Mouse (Mus musculus) heart, embryonic 12.5 days (tissue): Measurements from ENCODE around the gene Cela1. TPM values are rescaled to one million over a fixed set of nuclear protein-coding genes. Genes with fewer than 3 reads are reported as not detected.

Experiments used
- ATAC-seq: fragments of 200-750 bp; cut with Nextera tagmentation; 2 replicates; pipeline ENCODE4 v1.8.0; 2017; ENCODE audit warnings: moderate TSS enrichment, moderate library complexity; ENCODE audit not compliant: insufficient number of reproducible peaks, low FRiP score
- H3K27ac ChIP-seq: fragments of 300-500 bp; sonication (generic); 2 replicates; pipeline ENCODE4 v1.5.1; 2016; ENCODE audit warnings: mild to moderate bottlenecking, moderate library complexity; ENCODE audit not compliant: poor library complexity, severe bottlenecking
- H3K27me3 ChIP-seq: fragments of 300-500 bp; sonication (generic); replicated peaks from 2 replicates; pipeline ENCODE4 v1.6.1; 2016; ENCODE audit warnings: mild to moderate bottlenecking, moderate library complexity
- H3K36me3 ChIP-seq: fragments of 300-500 bp; sonication (generic); 2 replicates; pipeline ENCODE4 v1.6.1; 2016; ENCODE audit warnings: mild to moderate bottlenecking, moderate library complexity
- H3K4me1 ChIP-seq: fragments of 300-500 bp; sonication (generic); replicated peaks from 2 replicates; pipeline ENCODE4 v1.6.1; 2016; ENCODE audit warnings: mild to moderate bottlenecking
- H3K4me2 ChIP-seq: fragments of 300-500 bp; sonication (generic); 2 replicates; pipeline ENCODE4 v1.6.1; 2016; ENCODE audit warnings: mild to moderate bottlenecking, moderate library complexity
- H3K4me3 ChIP-seq: fragments of 300-500 bp; sonication (generic); 2 replicates; pipeline ENCODE4 v1.5.1; 2016; ENCODE audit warnings: mild to moderate bottlenecking
- H3K9ac ChIP-seq: fragments of 300-500 bp; sonication (generic); 2 replicates; pipeline ENCODE4 v1.6.1; 2016; ENCODE audit warnings: mild to moderate bottlenecking, moderate library complexity
- H3K9me3 ChIP-seq: fragments of 300-500 bp; sonication (generic); replicated peaks from 2 replicates; pipeline ENCODE4 v1.6.1; 2016; ENCODE audit warnings: mild to moderate bottlenecking, moderate library complexity
- whole genome bisulfite sequencing: fragments of 180-500 bp; shearing (Covaris S2); methylation state at CpG from one replicate; pipeline ENCODE4 v1.1.7; 2016; 5-methylcytosine and 5-hydroxymethylcytosine counted together
- polyA plus RNA-seq: library from polyadenylated mRNA; unstranded; fragments of >200 nt; fragmentation: Nextera tagmentation; extraction: Ambion mirVana; gene quantifications from 2 replicates; pipeline ENCODE4 v1.2.1, GENCODE M21; 2016

Gene Cela1
- polyA plus RNA-seq, 1 experiment from 2014 or later, result 1.6 TPM

DNA sequence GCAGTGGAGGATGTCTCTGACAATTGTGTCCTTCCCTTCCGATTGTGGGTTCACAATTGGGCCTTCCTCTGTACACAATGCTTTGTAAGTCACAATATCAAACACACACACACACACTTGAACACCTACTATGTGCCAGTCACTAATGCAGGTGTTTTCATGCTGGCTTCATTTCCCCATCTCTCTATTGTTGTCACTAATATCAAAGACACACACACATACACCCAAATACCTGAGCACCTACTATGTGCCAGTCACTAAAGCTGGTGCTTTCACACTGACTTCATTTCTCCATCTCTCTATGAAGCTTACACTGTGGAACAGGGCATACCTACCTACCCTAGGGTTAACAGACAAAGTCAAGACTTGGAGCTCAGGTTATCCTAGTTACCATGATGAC is 17.7 kb upstream of the Cela1 start:
- Histone ChIP-seq H3K27ac (no peak overlapping the region), H3K36me3 (no peaks in the 10 kb centered on the region), H3K4me1 (peaks cover 7% of the 10 kb centered on the region; the same call in 1 of the 2 replicates), H3K9ac (no peak overlapping the region), H3K9me3 (no peaks in the 10 kb centered on the region), H3K27me3 (peaks cover 37% of the 10 kb centered on the region), H3K4me2 (no peak overlapping the region), H3K4me3 (no peak overlapping the region)
- 77% methylated on average over 1 of the region's 1 CpGs for WGBS
- no peak for ATAC-seq

DNA sequence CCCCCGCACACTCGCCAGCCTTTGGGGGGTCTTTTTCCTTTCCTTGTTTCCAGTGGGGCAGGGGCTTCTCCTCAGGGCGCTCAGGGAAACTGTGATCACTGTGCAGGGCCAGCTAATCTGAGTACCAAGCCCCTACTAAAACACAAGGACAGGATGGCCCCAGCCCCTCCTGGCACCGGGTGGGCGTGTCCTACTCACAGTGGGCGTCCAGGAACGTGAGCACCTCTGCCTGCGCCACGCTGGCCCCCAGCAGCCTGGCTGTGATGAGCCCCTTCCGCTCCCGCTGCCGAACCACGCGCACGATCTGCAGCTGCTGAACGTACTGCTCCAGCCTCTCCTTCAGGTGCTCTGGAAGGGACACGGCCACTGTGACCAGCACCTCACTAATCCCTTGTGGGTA is 16.2 kb upstream of the Cela1 start:
- Histone ChIP-seq H3K4me2 (peak overlapping the region; percentile 54), H3K9me3 (no peaks in the 10 kb centered on the region), H3K27ac (no peak overlapping the region), H3K4me1 (peaks cover 7% of the 10 kb centered on the region; the same call in 1 of the 2 replicates), H3K36me3 (no peaks in the 10 kb centered on the region), H3K27me3 (peaks cover 49% of the 10 kb centered on the region), H3K9ac (no peak overlapping the region), H3K4me3 (0 out of 2 replicates have a peak overlapping the region, but pooled peaks have one; percentile 16)
- ATAC-seq, result no peak
- 7% methylated on average over 17 of the region's 17 CpGs for WGBS

- Histone ChIP-seq H3K9ac (no peak overlapping the region), H3K9me3 (no peaks in the 10 kb centered on the region), H3K4me2 (no peak overlapping the region), H3K27me3 (peaks cover 56% of the 10 kb centered on the region), H3K4me3 (no peak overlapping the region), H3K27ac (no peak overlapping the region), H3K4me1 (peaks cover 7% of the 10 kb centered on the region; the same call in 1 of the 2 replicates), H3K36me3 (no peaks in the 10 kb centered on the region)
- 70% methylated on average over 6 of the region's 6 CpGs for WGBS
- ATAC-seq, result no peak
These were observed 14.1 kb upstream of the Cela1 start for GRCm38 (mm10) chr15:100701856-100702255.

- Histone ChIP-seq H3K27me3 (peaks cover 59% of the 10 kb centered on the region), H3K4me1 (peaks cover 7% of the 10 kb centered on the region; the same call in 1 of the 2 replicates), H3K4me3 (no peak overlapping the region), H3K36me3 (no peaks in the 10 kb centered on the region), H3K9ac (no peak overlapping the region), H3K9me3 (no peaks in the 10 kb centered on the region), H3K27ac (no peak overlapping the region), H3K4me2 (no peak overlapping the region)
- WGBS, result 57% methylated on average over 10 of the region's 10 CpGs
- ATAC-seq, result no peak
These were observed 13.4 kb upstream of the Cela1 start for GRCm38 (mm10) chr15:100701108-100701507.

DNA sequence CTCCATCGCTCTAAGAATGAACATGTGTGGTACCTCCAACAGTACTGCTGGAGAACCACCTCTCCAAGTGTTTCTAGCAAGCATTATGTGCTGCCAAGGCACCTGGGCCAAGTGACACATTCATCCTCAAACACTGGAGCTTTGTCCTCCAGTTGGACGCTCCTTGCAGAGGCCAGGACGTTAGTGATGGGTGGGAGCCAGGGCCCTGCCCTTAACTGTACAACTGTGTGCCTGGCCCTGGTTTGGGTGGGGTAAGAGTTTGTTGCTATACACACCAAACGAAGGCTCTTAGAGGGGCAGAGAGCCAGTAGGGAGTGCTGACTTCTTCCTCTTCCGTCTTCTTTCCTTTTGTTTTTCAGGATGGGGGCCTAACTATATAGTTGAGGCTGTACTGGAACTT is 12.7 kb upstream of the Cela1 start:
- Histone ChIP-seq H3K9me3 (no peaks in the 10 kb centered on the region), H3K4me1 (peaks cover 7% of the 10 kb centered on the region; the same call in 1 of the 2 replicates), H3K27ac (no peak overlapping the region), H3K36me3 (no peaks in the 10 kb centered on the region), H3K27me3 (peaks cover 62% of the 10 kb centered on the region), H3K4me2 (no peak overlapping the region), H3K4me3 (no peak overlapping the region), H3K9ac (no peak overlapping the region)
- WGBS, result 64% methylated on average over 5 of the region's 5 CpGs
- no peak for ATAC-seq

DNA sequence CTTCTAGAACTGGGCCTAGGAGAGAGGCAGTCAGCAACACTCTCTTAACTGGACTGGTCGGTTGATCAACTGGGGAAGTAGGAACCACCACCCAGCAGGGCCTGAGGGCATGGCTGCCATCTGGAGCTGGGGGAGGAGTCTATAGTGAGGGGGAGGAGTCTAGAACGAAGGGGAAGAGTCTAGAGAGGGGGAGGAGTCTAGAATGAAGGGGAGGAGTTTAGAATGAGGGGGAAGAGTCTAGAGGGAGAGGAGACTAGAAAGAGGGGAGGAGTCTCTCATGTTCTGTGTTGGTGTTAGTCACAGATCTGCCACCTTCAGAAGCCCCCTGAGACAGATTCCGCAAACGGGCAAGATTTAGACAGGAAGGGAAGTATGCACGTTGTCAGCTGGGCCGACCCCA is 11.7 kb upstream of the Cela1 start:
- peaks cover 7% of the 10 kb centered on the region; the same call in 1 of the 2 replicates for H3K4me1 ChIP-seq
- no peak overlapping the region for H3K4me2 ChIP-seq
- peaks cover 55% of the 10 kb centered on the region for H3K27me3 ChIP-seq
- H3K4me3 ChIP-seq, result no peak overlapping the region
- no peak overlapping the region for H3K27ac ChIP-seq
- no peaks in the 10 kb centered on the region for H3K36me3 ChIP-seq
- no peaks in the 10 kb centered on the region for H3K9me3 ChIP-seq
- ATAC-seq, result no peak
- no peak overlapping the region for H3K9ac ChIP-seq
- 68% methylated on average over 6 of the region's 6 CpGs for WGBS

DNA sequence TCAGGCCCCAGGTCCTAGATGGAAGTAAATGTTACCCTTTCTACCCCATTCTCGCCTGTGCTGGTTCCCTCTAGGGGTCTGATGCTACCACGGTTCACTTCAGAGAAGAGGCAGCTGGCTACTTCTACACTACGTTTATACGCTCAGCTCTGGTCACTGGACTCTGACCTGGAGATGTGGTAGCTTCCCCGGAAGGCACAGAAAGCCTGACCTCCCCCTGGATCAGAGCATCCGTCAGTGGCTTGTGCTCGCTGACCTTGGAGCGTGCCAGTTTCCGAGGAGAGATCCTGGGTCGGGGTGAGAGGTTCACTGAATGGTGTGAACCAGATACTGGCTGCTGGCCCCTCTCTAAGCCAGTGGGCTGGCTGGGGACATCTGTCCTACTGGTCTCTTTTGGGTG is 10.4 kb upstream of the Cela1 start:
- H3K27ac ChIP-seq, result no peak overlapping the region
- no peak overlapping the region for H3K4me3 ChIP-seq
- H3K36me3 ChIP-seq, result no peaks in the 10 kb centered on the region
- H3K27me3 ChIP-seq, result peaks cover 47% of the 10 kb centered on the region
- H3K4me1 ChIP-seq, result no peaks in the 10 kb centered on the region
- ATAC-seq, result no peak
- WGBS, result 73% methylated on average over 10 of the region's 10 CpGs
- H3K9ac ChIP-seq, result no peak overlapping the region
- no peak overlapping the region for H3K4me2 ChIP-seq
- H3K9me3 ChIP-seq, result no peaks in the 10 kb centered on the region

- H3K9me3 ChIP-seq, result peaks cover 6% of the 10 kb centered on the region
- no peak for ATAC-seq
- H3K4me2 ChIP-seq, result no peak overlapping the region
- H3K36me3 ChIP-seq, result peaks cover 5% of the 10 kb centered on the region; the same call in 1 of the 2 replicates
- H3K9ac ChIP-seq, result no peak overlapping the region
- peaks cover 25% of the 10 kb centered on the region; the same call in 1 of the 2 replicates for H3K27me3 ChIP-seq
- H3K4me3 ChIP-seq, result no peak overlapping the region
- H3K27ac ChIP-seq, result no peak overlapping the region
- 88% methylated on average over 9 of the region's 9 CpGs for WGBS
- peaks cover 7% of the 10 kb centered on the region for H3K4me1 ChIP-seq
These were observed 6.7 kb upstream of the Cela1 start for GRCm38 (mm10) chr15:100694406-100694805.

- Histone ChIP-seq H3K9ac (no peak overlapping the region), H3K27ac (no peak overlapping the region), H3K9me3 (peaks cover 6% of the 10 kb centered on the region), H3K36me3 (peaks cover 5% of the 10 kb centered on the region; the same call in 1 of the 2 replicates), H3K4me1 (peaks cover 15% of the 10 kb centered on the region), H3K27me3 (peaks cover 16% of the 10 kb centered on the region; the same call in 1 of the 2 replicates), H3K4me3 (no peak overlapping the region), H3K4me2 (no peak overlapping the region)
- WGBS, result 27% methylated on average over 3 of the region's 3 CpGs
- no peak for ATAC-seq
These were observed 4.3 kb upstream of the Cela1 start for GRCm38 (mm10) chr15:100691990-100692389.

GRCm38 (mm10) chr15:100686989-100687388 is 732 bp downstream of the Cela1 start:
- Histone ChIP-seq H3K4me1 (peaks cover 26% of the 10 kb centered on the region), H3K4me2 (0 out of 2 replicates have a peak overlapping the region, but pooled peaks have one; percentile 14), H3K4me3 (no peak overlapping the region), H3K27ac (no peak overlapping the region), H3K27me3 (peaks cover 18% of the 10 kb centered on the region), H3K9me3 (peaks cover 6% of the 10 kb centered on the region), H3K36me3 (peaks cover 5% of the 10 kb centered on the region; the same call in 1 of the 2 replicates), H3K9ac (no peak overlapping the region)
- no peak for ATAC-seq
- WGBS, result 43% methylated on average over 12 of the region's 12 CpGs

- peaks cover 6% of the 10 kb centered on the region for H3K9me3 ChIP-seq
- no peak overlapping the region for H3K27ac ChIP-seq
- H3K4me2 ChIP-seq, result no peak overlapping the region
- 89% methylated on average over 6 of the region's 6 CpGs for WGBS
- no peak overlapping the region for H3K9ac ChIP-seq
- H3K4me1 ChIP-seq, result peaks cover 23% of the 10 kb centered on the region
- peaks cover 5% of the 10 kb centered on the region; the same call in 1 of the 2 replicates for H3K36me3 ChIP-seq
- no peak for ATAC-seq
- no peak overlapping the region for H3K4me3 ChIP-seq
- peaks cover 18% of the 10 kb centered on the region for H3K27me3 ChIP-seq
These were observed 1.3 kb downstream of the Cela1 start for GRCm38 (mm10) chr15:100686434-100686833.

DNA sequence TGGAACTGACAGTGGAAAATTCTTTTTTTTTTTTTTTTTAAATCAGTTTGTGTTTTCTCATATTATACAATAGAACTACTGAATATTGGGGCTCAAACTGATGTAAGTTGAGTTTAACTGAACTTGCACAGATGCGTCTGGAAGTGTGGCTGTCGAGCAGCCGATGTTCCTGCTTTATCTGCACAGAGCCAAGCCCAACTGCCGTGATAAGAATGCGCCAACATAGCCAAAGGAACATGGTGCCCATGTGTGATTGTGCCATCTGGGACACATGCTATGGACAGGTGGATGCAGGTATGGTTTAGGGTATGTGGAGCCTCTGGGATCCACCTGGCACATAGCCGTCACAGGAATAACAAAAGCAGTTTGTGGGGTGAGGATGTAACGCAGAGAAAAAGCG is 1.9 kb downstream of the Cela1 start:
- Histone ChIP-seq H3K4me1 (peaks cover 23% of the 10 kb centered on the region), H3K27ac (no peak overlapping the region), H3K4me3 (no peak overlapping the region), H3K27me3 (peaks cover 18% of the 10 kb centered on the region), H3K9ac (no peak overlapping the region), H3K4me2 (no peak overlapping the region), H3K36me3 (peaks cover 5% of the 10 kb centered on the region; the same call in 1 of the 2 replicates), H3K9me3 (peaks cover 6% of the 10 kb centered on the region)
- no peak for ATAC-seq
- WGBS, result 69% methylated on average over 8 of the region's 8 CpGs
